ENCODE assay signal across 8 mouse cellular contexts in genomic region chr7:144582284-144582980, GRCm38 (mm10). TPM values are rescaled to one million over a fixed set of nuclear protein-coding genes. Genes with fewer than 3 reads are reported as not detected.
DNase-seq lines count a peak whose midpoint lies in the region; ATAC-seq lines count a peak whose summit lies in the region.

TSS of gene Fadd (minus strand) at chr7:144582463.

- peak within 1 kb of the TSS; percentile 75 for H3K4me2 ChIP-seq in heart, embryonic 14.5 days (ENCODE audit: low read length)
- peak within 1 kb of the TSS; percentile 86 for H3K4me2 ChIP-seq in liver, embryonic 13.5 days
- peak within 1 kb of the TSS; percentile 81 for H3K4me2 ChIP-seq in stomach, embryonic 16.5 days (ENCODE audit: low read depth, low read length)

- DNase-seq in CD4-positive, CD25-positive, alpha-beta regulatory T cell, adult 2 months (ENCODE audit: low read depth, low spot score) = peak; percentile 97
- peak; percentile 88 for DNase-seq in fibroblast of lung, adult 2 months (ENCODE audit: low read depth)
- DNase-seq in kidney, postnatal 14 days = peak; percentile 96
- peak; percentile 87 for DNase-seq in liver, embryonic 13.5 days
- peak; percentile 93 for DNase-seq in neural tube, embryonic 10.5 days (ENCODE audit: extremely low spot score, low spot score)

- H3K9ac ChIP-seq in heart, embryonic 14.5 days (ENCODE audit: low read length) = peak within 1 kb of the TSS; percentile 84
- peak within 1 kb of the TSS; percentile 81 for H3K9ac ChIP-seq in liver, embryonic 13.5 days
- H3K9ac ChIP-seq in stomach, embryonic 16.5 days (ENCODE audit: low read length) = peak within 1 kb of the TSS; percentile 88

- peak within 1 kb of the TSS; percentile 81 for H3K4me3 ChIP-seq in brown adipose tissue, adult 24 weeks (ENCODE audit: insufficient read depth, low read depth, low read length)
- peak within 1 kb of the TSS; percentile 69 to 89 for H3K4me3 ChIP-seq in heart, embryonic 14.5 days (ENCODE audit: control insufficient read depth in 1 of 2, insufficient read depth in 1 of 2, low read depth in 1 of 2, low read length in 2 of 2)
- H3K4me3 ChIP-seq in liver, embryonic 13.5 days (replicated peaks) = peak within 1 kb of the TSS; percentile 84
- H3K4me3 ChIP-seq in stomach, embryonic 16.5 days (replicated peaks; ENCODE audit: low read length) = peak within 1 kb of the TSS; percentile 85

- 0 out of 2 replicates have a peak, but pooled peaks cover 4% of the 10 kb centered on the region for H3K27me3 ChIP-seq in heart, embryonic 14.5 days (ENCODE audit: control insufficient read depth, insufficient read depth, low read length)
- H3K27me3 ChIP-seq in liver, embryonic 13.5 days = peaks cover 4% of the 10 kb centered on the region
- H3K27me3 ChIP-seq in stomach, embryonic 16.5 days (ENCODE audit: control insufficient read depth, insufficient read depth, low read length) = no peaks in the 10 kb centered on the region

- H3K4me1 ChIP-seq in brown adipose tissue, adult 24 weeks (ENCODE audit: control insufficient read depth, insufficient read depth, insufficient read length, low read length) = peaks cover 4% of the 10 kb centered on the region; the same call in 1 of the 2 replicates
- peaks cover 4 to 23% of the 10 kb centered on the region in 2 experiments; a peak in 3 of 4 replicates for H3K4me1 ChIP-seq in heart, embryonic 14.5 days (ENCODE audit: control insufficient read depth in 2 of 2, insufficient read depth in 2 of 2, low read length in 2 of 2)
- H3K4me1 ChIP-seq in liver, embryonic 13.5 days (replicated peaks) = peaks cover 27% of the 10 kb centered on the region
- peaks cover 20% of the 10 kb centered on the region for H3K4me1 ChIP-seq in stomach, embryonic 16.5 days (ENCODE audit: control insufficient read depth, insufficient read depth, low read length)

- peak within 1 kb of the TSS; percentile 88 for H3K27ac ChIP-seq in brown adipose tissue, adult 24 weeks (replicated peaks; ENCODE audit: low read depth, low read length)
- H3K27ac ChIP-seq in heart, embryonic 14.5 days (replicated peaks in 1 of 2; ENCODE audit: control insufficient read depth in 1 of 2, insufficient read depth in 1 of 2, low read depth in 2 of 2, low read length in 2 of 2) = peak within 1 kb of the TSS; percentile 93 to 95
- H3K27ac ChIP-seq in liver, embryonic 13.5 days = peak within 1 kb of the TSS; percentile 91
- peak within 1 kb of the TSS; percentile 95 for H3K27ac ChIP-seq in stomach, embryonic 16.5 days (ENCODE audit: low read length)

- peaks cover 24% of the 10 kb centered on the region for H3K36me3 ChIP-seq in heart, embryonic 14.5 days (ENCODE audit: control insufficient read depth, insufficient read depth, low read length)
- H3K36me3 ChIP-seq in liver, embryonic 13.5 days = peaks cover 19% of the 10 kb centered on the region
- H3K36me3 ChIP-seq in stomach, embryonic 16.5 days (ENCODE audit: control insufficient read depth, insufficient read depth, low read length) = no peaks in the 10 kb centered on the region

- no peaks in the 10 kb centered on the region for H3K9me3 ChIP-seq in heart, embryonic 14.5 days (ENCODE audit: control insufficient read depth, low read length)
- no peaks in the 10 kb centered on the region for H3K9me3 ChIP-seq in liver, embryonic 13.5 days (replicated peaks)
- no peaks in the 10 kb centered on the region for H3K9me3 ChIP-seq in stomach, embryonic 16.5 days (replicated peaks; ENCODE audit: control insufficient read depth, low read length)

- WGBS in heart, embryonic 14.5 days = 1% methylated on average over 34 of the region's 34 CpGs
- 2% methylated on average over 34 of the region's 34 CpGs for WGBS in liver, embryonic 13.5 days (ENCODE audit: insufficient replicate concordance)
- WGBS in stomach, embryonic 16.5 days = 1% methylated on average over 34 of the region's 34 CpGs

- peak; percentile 79 for ATAC-seq in heart, embryonic 14.5 days (ENCODE audit: insufficient number of reproducible peaks, insufficient read depth, low FRiP score, low read depth)
- peak; percentile 79 for ATAC-seq in liver, embryonic 13.5 days (ENCODE audit: low read depth)
- peak; percentile 85 for ATAC-seq in stomach, embryonic 16.5 days (ENCODE audit: insufficient read depth, low FRiP score)

RNA-seq across cellular contexts. Expression of gene Fadd, which starts in this region (rescaled TPM):
- 3.5 and 6.4 TPM in 2 replicates for polyA plus RNA-seq in brown adipose tissue, adult 24 weeks (2012; ENCODE audit: insufficient read depth, insufficient read length, missing spikeins)
- polyA plus RNA-seq in heart, embryonic 14.5 days (2014; fragmentation: Nextera tagmentation; extraction: Ambion mirVana) = 12.7 and 13.3 TPM in 2 replicates
- 5.7 and 6.2 TPM in 2 replicates for polyA plus RNA-seq in liver, embryonic 13.5 days (2015; fragmentation: Nextera tagmentation; extraction: Ambion mirVana)
- 10.8 and 10.9 TPM in 2 replicates for polyA plus RNA-seq in stomach, embryonic 16.5 days (2015; fragmentation: Nextera tagmentation; extraction: Ambion mirVana)

Comparison
In these comparisons a context has a peak if more than half of its experiments do, and no peak if none do; other contexts are left out.
1. Peak in every context shown above with its lines: DNase-seq, ATAC-seq, H3K4me3 ChIP-seq and H3K27ac ChIP-seq.